Mouse (Mus musculus) cerebellum, adult 2 months (tissue): Measurements from ENCODE around the gene Pspn. TPM values are rescaled to one million over a fixed set of nuclear protein-coding genes. Genes with fewer than 3 reads are reported as not detected.

Experiments
- DNase-seq, 2 experiments: peaks; one replicate each; pipeline ENCODE4 v3.0.0; 2021
- H3K27ac ChIP-seq: fragments of 200-500 bp; 2 replicates; pipeline ENCODE4 v1.5.1; 2012; ENCODE audit warnings: low read length, control low read depth, inconsistent platforms; ENCODE audit not compliant: insufficient read depth
- H3K27me3 ChIP-seq: fragments of 200-500 bp; 2 replicates; pipeline ENCODE4 v1.6.1; 2012; ENCODE audit warnings: inconsistent platforms, mild to moderate bottlenecking, low read length, moderate library complexity; ENCODE audit not compliant: control insufficient read depth, insufficient read depth
- H3K4me1 ChIP-seq: fragments of 200-500 bp; 2 replicates; pipeline ENCODE4 v1.6.1; 2011; ENCODE audit warnings: low read length; ENCODE audit not compliant: control insufficient read depth, insufficient read depth
- H3K4me3 ChIP-seq: fragments of 200-500 bp; replicated peaks from 2 replicates; pipeline ENCODE3; 2011; ENCODE audit warnings: mild to moderate bottlenecking, low read depth, low read length, control low read depth; ENCODE audit not compliant: insufficient read depth
- CTCF ChIP-seq: fragments of 200-500 bp; IDR thresholded peaks from 2 replicates; pipeline ENCODE4 v1.5.1; 2011; ENCODE audit warnings: low read depth, mild to moderate bottlenecking, control low read depth, low read length, moderate library complexity, borderline replicate concordance; ENCODE audit not compliant: insufficient read depth
- POLR2A ChIP-seq: fragments of 200-500 bp; IDR thresholded peaks from 2 replicates; pipeline ENCODE4 v1.6.1; 2011; ENCODE audit warnings: low read length, control low read depth, borderline replicate concordance; ENCODE audit not compliant: insufficient read depth
- WGBS: fragments of 180-500 bp; shearing (Covaris S2); methylation state at CpG from one replicate; pipeline ENCODE4 v1.1.7; 2018; 5-methylcytosine and 5-hydroxymethylcytosine counted together
- polyA plus RNA-seq: library from polyadenylated mRNA; depleted of rRNA; stranded (reverse); fragments of >200 nt; gene quantifications from 2 replicates; pipeline ENCODE4 v1.2.3, GENCODE M21; 2012

Gene Pspn
- polyA plus RNA-seq, 1 experiment, result not detected

GRCm38 (mm10) chr17:56990966-56991365 is 8.9 kb downstream of the Pspn start:
- DNase-seq, result peak in 1 of 2 experiments; percentile 11

GRCm38 (mm10) chr17:56990115-56990746 is 9.6 kb downstream of the Pspn start, which contains the start of gene Clpp:
Clpp (plus strand) TSS chr17:56990305.
- TF ChIP-seq CTCF, result no peak
- peak; percentile 97 for TF ChIP-seq POLR2A
- Histone ChIP-seq H3K27ac (peak within 1 kb of the TSS; percentile 84), H3K27me3 (no peaks in the 10 kb centered on the region), H3K4me3 (peak within 1 kb of the TSS; percentile 88), H3K4me1 (peaks cover 5% of the 10 kb centered on the region; the same call in 1 of the 2 replicates)
- WGBS, result under 1% methylated on average over 52 of the region's 52 CpGs
- peak; percentile 94 to 97 for DNase-seq

More at GRCm38 (mm10) chr17:56990966-56991365, 8.9 kb downstream of the Pspn start:
- no peaks in the 10 kb centered on the region for H3K27me3 ChIP-seq
- peaks cover 5% of the 10 kb centered on the region; the same call in 1 of the 2 replicates for H3K4me1 ChIP-seq
- no peak for TF ChIP-seq POLR2A
- TF ChIP-seq CTCF, result no peak
- WGBS, result 71% methylated on average over 2 of the region's 2 CpGs
- H3K4me3 ChIP-seq, result peak overlapping the region; percentile 88
- no peak overlapping the region; the same call in 1 of the 2 replicates for H3K27ac ChIP-seq

GRCm38 (mm10) chr17:56989467-56990114 is 10.2 kb downstream of the Pspn start:
- Histone ChIP-seq H3K4me3 (peak overlapping the region; percentile 88), H3K27me3 (no peaks in the 10 kb centered on the region), H3K27ac (peak overlapping the region; percentile 24; the same call in 1 of the 2 replicates), H3K4me1 (peaks cover 5% of the 10 kb centered on the region; the same call in 1 of the 2 replicates)
- whole genome bisulfite sequencing, result 1% methylated on average over 25 of the region's 25 CpGs
- TF ChIP-seq CTCF (no peak), POLR2A (0 out of 2 replicates have a peak, but pooled peaks have one; percentile 41)
- DNase-seq, result peak in 1 of 2 experiments; percentile 86

- WGBS, result 71% methylated on average over 7 of the region's 7 CpGs
- H3K4me1 ChIP-seq, result peaks cover 5% of the 10 kb centered on the region; the same call in 1 of the 2 replicates
- DNase-seq, result peak in 1 of 2 experiments; percentile 13
- H3K27me3 ChIP-seq, result no peaks in the 10 kb centered on the region
- no peak for TF ChIP-seq CTCF
- TF ChIP-seq POLR2A, result no peak
- H3K4me3 ChIP-seq, result no peak overlapping the region
- H3K27ac ChIP-seq, result no peak overlapping the region
Observed at GRCm38 (mm10) chr17:56988921-56989430, 10.8 kb downstream of the Pspn start.

GRCm38 (mm10) chr17:56988441-56988840 is 11.4 kb downstream of the Pspn start:
- H3K27me3 ChIP-seq, result no peaks in the 10 kb centered on the region
- H3K27ac ChIP-seq, result no peak overlapping the region
- WGBS, result 80% methylated on average over 7 of the region's 7 CpGs
- peaks cover 5% of the 10 kb centered on the region; the same call in 1 of the 2 replicates for H3K4me1 ChIP-seq
- no peak for TF ChIP-seq CTCF
- TF ChIP-seq POLR2A, result no peak
- H3K4me3 ChIP-seq, result no peak overlapping the region
- no peak for DNase-seq

- WGBS, result 42% methylated on average over 3 of the region's 3 CpGs
- H3K27me3 ChIP-seq, result no peaks in the 10 kb centered on the region
- H3K4me3 ChIP-seq, result no peak overlapping the region
- no peak overlapping the region for H3K27ac ChIP-seq
- H3K4me1 ChIP-seq, result peaks cover 5% of the 10 kb centered on the region; the same call in 1 of the 2 replicates
- no peak for DNase-seq
- TF ChIP-seq CTCF (no peak), POLR2A (no peak)
Observed at GRCm38 (mm10) chr17:56986105-56986805, 13.6 kb downstream of the Pspn start.

- H3K4me3 ChIP-seq, result no peak overlapping the region
- TF ChIP-seq POLR2A, result no peak
- H3K27me3 ChIP-seq, result no peaks in the 10 kb centered on the region
- DNase-seq, result no peak
- no peaks in the 10 kb centered on the region for H3K4me1 ChIP-seq
- 89% methylated on average over 3 of the region's 3 CpGs for WGBS
- H3K27ac ChIP-seq, result no peak overlapping the region
Observed at GRCm38 (mm10) chr17:56985656-56986055, 14.2 kb downstream of the Pspn start.
